Mouse (Mus musculus) bone marrow, adult 2 months (tissue): ENCODE measurements at regions not wholly inside any gene's neighbourhood (a gene's known extent, or its start where the extent isn't known, plus 50 kb on each side); places are given as distances from the start of the nearest gene placed in this dataset.

Source experiments
- CTCF ChIP-seq: fragments of 200-500 bp; IDR thresholded peaks from 2 replicates; pipeline ENCODE4 v1.5.1; 2011; ENCODE audit warnings: low read length, control low read depth; ENCODE audit not compliant: control insufficient read depth, insufficient read depth
- POLR2A ChIP-seq: fragments of 200-500 bp; IDR thresholded peaks from 2 replicates; pipeline ENCODE4 v1.6.1; 2011; ENCODE audit warnings: low read depth, mild to moderate bottlenecking, control low read depth, low read length, borderline replicate concordance; ENCODE audit not compliant: control insufficient read depth

DNA sequence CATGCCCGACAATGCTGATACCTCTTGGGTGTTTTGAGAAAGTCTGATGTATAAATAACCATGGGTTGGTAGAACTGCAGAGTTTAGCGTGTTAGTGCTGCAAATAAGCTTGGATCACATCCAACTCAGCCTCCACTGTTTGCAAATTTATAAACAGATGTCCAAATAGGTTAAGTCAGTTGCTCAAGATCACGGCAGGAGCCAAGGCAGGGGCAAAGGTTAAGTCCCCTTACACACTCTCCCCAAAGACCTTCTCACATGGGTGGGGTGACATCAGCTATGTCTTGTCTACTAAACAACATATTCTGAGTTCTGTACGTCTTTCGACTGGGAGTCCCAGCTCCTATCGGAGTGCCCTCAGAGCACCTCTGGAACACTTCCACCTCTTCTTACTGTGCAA, 261.0 kb downstream of the Foxo1 start:
- TF ChIP-seq CTCF (no peak), POLR2A (no peak)
